Comparison of ENCODE assay signal across 22 mouse cellular contexts in genomic region chr1:60811998-60812397, GRCm38 (mm10).
DNase-seq lines count a peak whose midpoint lies in the region; ATAC-seq and TF ChIP-seq lines count a peak whose summit lies in the region.
"Had no signal": no experiment of that assay in that cellular context is flagged by ENCODE, and none has a peak within 500 bp of the region (broad histone marks: within the 10 kb centered on the region; RNA-seq: fewer than 3 reads in every experiment).

No protein-coding gene starts in this region.

- peaks cover 2% of the 10 kb centered on the region; the same call in 1 of the 2 replicates for H3K36me3 ChIP-seq in heart, adult 2 months (ENCODE audit: control insufficient read depth, insufficient read depth, low read length)
- H3K36me3 ChIP-seq in heart, embryonic 12.5 days: no peaks in the 10 kb centered on the region
- H3K36me3 ChIP-seq in CH12.LX (replicated peaks in 1 of 2; ENCODE audit: control insufficient read depth in 1 of 2, insufficient read depth in 1 of 2, low read length in 1 of 2): peaks cover 0 to 11% of the 10 kb centered on the region in 2 experiments
- H3K36me3 ChIP-seq in splenic B cell, adult 2 months (ENCODE audit: control insufficient read depth, insufficient read depth, low read length, poor library complexity, severe bottlenecking): no peaks in the 10 kb centered on the region
- H3K36me3 ChIP-seq: embryonic facial prominence, embryonic 10.5 days; heart, embryonic 15.5 days; hindbrain, embryonic 10.5 days had no signal

- H3K79me2 ChIP-seq in heart, adult 2 months (replicated peaks; ENCODE audit: control insufficient read depth, insufficient read depth, low read length): no peaks in the 10 kb centered on the region
- H3K79me2 ChIP-seq in CH12.LX (replicated peaks; ENCODE audit: control insufficient read depth, extremely low read depth, insufficient read depth, poor library complexity, severe bottlenecking): peaks cover 60% of the 10 kb centered on the region

- TF ChIP-seq RAD21 in CH12.LX (IDR thresholded peaks at IDR 0.05; ENCODE audit: low read depth, low read length): no peak

- TF ChIP-seq POLR2A in heart, adult 2 months (IDR thresholded peaks at IDR 0.05; ENCODE audit: insufficient read depth, low read depth, low read length): no peak
- peak; percentile 60 for TF ChIP-seq POLR2A in CH12.LX (IDR thresholded peaks at IDR 0.05; ENCODE audit: low read depth, low read length)

- no peak overlapping the region for H3K4me2 ChIP-seq in heart, embryonic 12.5 days
- peak overlapping the region; percentile 96 for H3K4me2 ChIP-seq in CH12.LX (ENCODE audit: insufficient read depth, low read depth, poor library complexity, severe bottlenecking)
- H3K4me2 ChIP-seq: forebrain, embryonic 13.5 days; heart, embryonic 15.5 days; hindbrain, embryonic 14.5 days had no signal

- intact Hi-C loops in heart, adult 2 months (cut with DNase I): loop anchor here (5.0 kb wide), 3 partner anchors 35 to 330 kb away; no protein-coding TSS in a partner anchor

- DNase-seq in heart, adult 2 months: no peak
- no peak for DNase-seq in CH12.LX (ENCODE audit: extremely low read depth)
- peak; percentile 15 for DNase-seq in splenic B cell, adult 2 months (ENCODE audit: low read depth, low spot score)
- no peak for DNase-seq in testis, postnatal 14 days (ENCODE audit: low spot score)
- DNase-seq in adrenal gland, postnatal 10 days: no peak
- no peak for DNase-seq in right cerebral cortex, postnatal 4 days
- DNase-seq: adrenal gland, postnatal 14 days; B cell, adult 2 months; cerebellum, adult 18-20 months; cerebellum, adult 9-11 months; cerebellum, postnatal 36 days; forebrain, postnatal 0 days; gastrocnemius, postnatal 36 days; heart, postnatal 14 days had no signal

- no peak for TF ChIP-seq EP300 in heart, adult 2 months (IDR thresholded peaks at IDR 0.05; ENCODE audit: insufficient read depth, low read depth, low read length)
- no peak for TF ChIP-seq EP300 in CH12.LX (IDR thresholded peaks at IDR 0.05; ENCODE audit: low read length)

- in situ Hi-C loops in CH12.LX (cut with MboI; ENCODE audit: low pct_ligation_motif_present, low pct_unique_long_range_greater_than_20kb, low sequenced_read_pairs): loop anchor here (25.0 kb wide), 1 partner anchor 250 kb away; the partner anchor contains the start of gene Raph1

- H3K4me3 ChIP-seq in heart, adult 2 months: peak overlapping the region; percentile 6; the same call in 1 of the 2 replicates
- H3K4me3 ChIP-seq in heart, embryonic 12.5 days: no peak overlapping the region
- H3K4me3 ChIP-seq in CH12.LX (replicated peaks in 1 of 3; ENCODE audit: low read depth in 2 of 3, low read length in 2 of 3, poor library complexity in 1 of 3): no peak overlapping the region
- H3K4me3 ChIP-seq: embryonic facial prominence, embryonic 10.5 days; forebrain, embryonic 13.5 days; heart, embryonic 15.5 days; hindbrain, embryonic 10.5 days had no signal

- H3K27ac ChIP-seq in heart, adult 2 months: peak overlapping the region; percentile 79
- no peak overlapping the region for H3K27ac ChIP-seq in heart, embryonic 12.5 days (ENCODE audit: poor library complexity, severe bottlenecking)
- no peak overlapping the region for H3K27ac ChIP-seq in CH12.LX (ENCODE audit: insufficient read depth, low read depth)
- H3K27ac ChIP-seq: embryonic facial prominence, embryonic 10.5 days; forebrain, embryonic 13.5 days; heart, embryonic 15.5 days; hindbrain, embryonic 10.5 days; hindbrain, embryonic 14.5 days had no signal

- dilution Hi-C loops in CH12.LX (cut with MboI; ENCODE audit: extremely low pct_ligation_motif_present, extremely low pct_unique_long_range_greater_than_20kb, low sequenced_read_pairs): no loop called here

- no peaks in the 10 kb centered on the region for H3K9me3 ChIP-seq in heart, embryonic 12.5 days (replicated peaks)
- H3K9me3 ChIP-seq in CH12.LX (replicated peaks; ENCODE audit: low read length): no peaks in the 10 kb centered on the region
- H3K9me3 ChIP-seq: embryonic facial prominence, embryonic 10.5 days; forebrain, embryonic 13.5 days; heart, embryonic 15.5 days; hindbrain, embryonic 10.5 days had no signal

- H3K9ac ChIP-seq in heart, adult 2 months (ENCODE audit: low read depth, low read length): no peak overlapping the region
- H3K9ac ChIP-seq in heart, embryonic 12.5 days: no peak overlapping the region
- H3K9ac ChIP-seq in CH12.LX (ENCODE audit: insufficient read depth, low read depth): peak overlapping the region; percentile 78; the same call in 1 of the 2 replicates
- H3K9ac ChIP-seq: forebrain, embryonic 13.5 days; forebrain, postnatal 0 days; heart, embryonic 15.5 days; hindbrain, embryonic 14.5 days had no signal

- 47% methylated on average over 1 of the region's 1 CpGs for WGBS in heart, adult 2 months
- WGBS in heart, embryonic 12.5 days: 61% methylated on average over 1 of the region's 1 CpGs

- no peak for TF ChIP-seq CTCF in heart, adult 2 months (IDR thresholded peaks at IDR 0.05)
- TF ChIP-seq CTCF in CH12.LX (conservative IDR thresholded peaks at IDR 0.05 in 1 of 2, IDR thresholded peaks at IDR 0.05 in 1 of 2; ENCODE audit: low read depth in 2 of 2, low read length in 2 of 2): no peak

- no peaks in the 10 kb centered on the region for H3K27me3 ChIP-seq in heart, adult 2 months (ENCODE audit: control insufficient read depth, insufficient read depth, low read length)
- H3K27me3 ChIP-seq in heart, embryonic 12.5 days (replicated peaks): no peaks in the 10 kb centered on the region
- no peaks in the 10 kb centered on the region for H3K27me3 ChIP-seq in CH12.LX (replicated peaks)
- no peaks in the 10 kb centered on the region for H3K27me3 ChIP-seq in splenic B cell, adult 2 months (ENCODE audit: control insufficient read depth, insufficient read depth, low read length, poor library complexity, severe bottlenecking)
- H3K27me3 ChIP-seq: forebrain, embryonic 13.5 days; heart, embryonic 15.5 days had no signal

- ATAC-seq in heart, embryonic 12.5 days (ENCODE audit: insufficient number of reproducible peaks, low FRiP score): no peak
- peak; percentile 50 for ATAC-seq in inflammation-experienced regulatory T-cells, adult 6 months
- ATAC-seq: forebrain, embryonic 13.5 days; forebrain, postnatal 0 days; intestine, postnatal 0 days had no signal

- H3K4me1 ChIP-seq in heart, adult 2 months (ENCODE audit: control insufficient read depth, insufficient read depth, low read length): peaks cover 2% of the 10 kb centered on the region; the same call in 1 of the 2 replicates
- peaks cover 7% of the 10 kb centered on the region for H3K4me1 ChIP-seq in heart, embryonic 12.5 days (replicated peaks)
- H3K4me1 ChIP-seq in CH12.LX (ENCODE audit: control insufficient read depth in 1 of 2, insufficient read depth in 2 of 2): peaks cover 6 to 45% of the 10 kb centered on the region in 2 experiments
- H3K4me1 ChIP-seq: embryonic facial prominence, embryonic 10.5 days; forebrain, embryonic 13.5 days had no signal

TF ChIP-seq in CH12.LX, 34 proteins besides CTCF, POLR2A, EP300 and RAD21:
- TF ChIP-seq ZC3H11A (IDR thresholded peaks at IDR 0.05; ENCODE audit: low read depth, low read length) (no peak), ZMIZ1 (IDR thresholded peaks at IDR 0.05; ENCODE audit: low read depth, low read length) (no peak), JUND (conservative IDR thresholded peaks at IDR 0.05; ENCODE audit: low read depth, low read length) (no peak), TCF12 (IDR thresholded peaks at IDR 0.05; ENCODE audit: low read depth, low read length) (0 out of 2 replicates have a peak, but pooled peaks have one; percentile 32), ELF1 (IDR thresholded peaks at IDR 0.05; ENCODE audit: low read depth, low read length) (peak; percentile 74), MAX (IDR thresholded peaks at IDR 0.05; ENCODE audit: low read length) (no peak), TBP (conservative IDR thresholded peaks at IDR 0.05; ENCODE audit: low read depth, low read length) (peak; percentile 68; the same call in 1 of the 2 replicates), POLR2AphosphoS2 (IDR thresholded peaks at IDR 0.05; ENCODE audit: low read depth, low read length) (no peak), NRF1 (IDR thresholded peaks at IDR 0.05; ENCODE audit: low read depth, low read length) (no peak), ZKSCAN1 (IDR thresholded peaks at IDR 0.05; ENCODE audit: borderline replicate concordance, low read depth, low read length) (no peak), MEF2A (IDR thresholded peaks at IDR 0.05; ENCODE audit: borderline replicate concordance, low read depth, low read length) (no peak), PAX5 (IDR thresholded peaks at IDR 0.05; ENCODE audit: low read length) (no peak)
